Mouse (Mus musculus) forebrain, postnatal 0 days (tissue): ENCODE data around the gene Tshz2. TPM values are rescaled to one million over a fixed set of nuclear protein-coding genes. Genes with fewer than 3 reads are reported as not detected.
"Not testable (repeated sequence)": the region's sequence is repeated elsewhere in the genome, so short reads cannot be mapped to it uniquely, and the experiment has no call there.

Experiments used
- ATAC-seq: fragments of 200-750 bp; cut with Nextera tagmentation; 2 replicates; pipeline ENCODE4 v1.8.0; 2017; ENCODE audit warnings: mild to moderate bottlenecking, moderate library complexity
- DNase-seq: peaks from one replicate; pipeline ENCODE4 v3.0.0-alpha.2; 2015
- H3K27ac ChIP-seq: fragments of 300-500 bp; sonication (generic); 2 replicates; pipeline ENCODE4 v1.5.1; 2014; ENCODE audit warnings: low read depth, mild to moderate bottlenecking, antibody characterized with exemption, low read length, moderate library complexity, mixed read lengths
- H3K27me3 ChIP-seq: fragments of 300-500 bp; sonication (generic); 2 replicates; pipeline ENCODE4 v1.6.1; 2014; ENCODE audit warnings: mild to moderate bottlenecking, low read length, mixed read lengths; ENCODE audit not compliant: insufficient read depth
- H3K36me3 ChIP-seq: fragments of 300-500 bp; sonication (generic); 2 replicates; pipeline ENCODE4 v1.6.1; 2014; ENCODE audit warnings: mild to moderate bottlenecking, moderate library complexity; ENCODE audit not compliant: insufficient read depth
- H3K4me1 ChIP-seq: fragments of 300-500 bp; sonication (generic); 2 replicates; pipeline ENCODE4 v1.6.1; 2014; ENCODE audit warnings: antibody characterized with exemption; ENCODE audit not compliant: insufficient read depth
- H3K4me2 ChIP-seq: fragments of 300-500 bp; sonication (generic); 2 replicates; pipeline ENCODE4 v1.6.1; 2014; ENCODE audit warnings: low read depth, mild to moderate bottlenecking, moderate library complexity
- H3K4me3 ChIP-seq: fragments of 300-500 bp; sonication (generic); 2 replicates; pipeline ENCODE4 v1.5.1; 2014; ENCODE audit warnings: low read depth, low read length, mixed read lengths
- H3K9ac ChIP-seq: fragments of 300-500 bp; sonication (generic); 2 replicates; pipeline ENCODE4 v1.6.1; 2014; ENCODE audit warnings: mild to moderate bottlenecking
- H3K9me3 ChIP-seq: fragments of 300-500 bp; sonication (generic); 2 replicates; pipeline ENCODE4 v1.6.1; 2016; ENCODE audit warnings: low read length
- CTCF ChIP-seq: sonication (generic); IDR thresholded peaks from 2 replicates; pipeline ENCODE4 v1.5.1; 2016; ENCODE audit warnings: antibody characterized with exemption, control low read depth, low read depth
- WGBS: fragments of 180-500 bp; shearing (Covaris S2); extraction: QIAGEN DNeasy Blood & Tissue Kit; methylation state at CpG from one replicate; pipeline ENCODE4 v1.1.7; 2014; 5-methylcytosine and 5-hydroxymethylcytosine counted together
- polyA plus RNA-seq: library from polyadenylated mRNA; unstranded; fragments of >200 nt; fragmentation: Nextera tagmentation; extraction: Ambion mirVana; gene quantifications from 2 replicates; pipeline ENCODE4 v1.2.1, GENCODE M21; 2015
- total RNA-seq: library from RNA; depleted of rRNA; stranded (reverse); fragments of >200 nt; gene quantifications from 2 replicates; pipeline ENCODE4 v1.2.3, GENCODE M21; 2014

The Tshz2 gene
- total and polyA plus RNA-seq, 2 experiments from 2014 or later, result 19.7 to 29.2 TPM

GRCm38 (mm10) chr2:169838521-169838920 is 205.7 kb downstream of the Tshz2 start:
- 93% methylated on average over 13 of the region's 13 CpGs for WGBS
- Histone ChIP-seq H3K9me3 (no peaks in the 10 kb centered on the region), H3K27ac (no peak overlapping the region), H3K4me2 (no peak overlapping the region), H3K36me3 (no peaks in the 10 kb centered on the region), H3K9ac (no peak overlapping the region), H3K4me1 (no peaks in the 10 kb centered on the region), H3K27me3 (no peaks in the 10 kb centered on the region), H3K4me3 (no peak overlapping the region)
- DNase-seq (no peak), ATAC-seq (no peak)
- TF ChIP-seq CTCF, result no peak

- no peak for DNase-seq
- no peak overlapping the region for H3K9ac ChIP-seq
- H3K4me3 ChIP-seq, result no peak overlapping the region
- WGBS, result 68% methylated on average over 10 of the region's 10 CpGs
- no peaks in the 10 kb centered on the region for H3K9me3 ChIP-seq
- no peak overlapping the region for H3K27ac ChIP-seq
- H3K4me1 ChIP-seq, result no peaks in the 10 kb centered on the region
- H3K4me2 ChIP-seq, result no peak overlapping the region
- no peaks in the 10 kb centered on the region for H3K27me3 ChIP-seq
- ATAC-seq, result no peak
- no peaks in the 10 kb centered on the region for H3K36me3 ChIP-seq
- no peak for TF ChIP-seq CTCF
Observed at GRCm38 (mm10) chr2:169841442-169841841, 208.6 kb downstream of the Tshz2 start.

DNA sequence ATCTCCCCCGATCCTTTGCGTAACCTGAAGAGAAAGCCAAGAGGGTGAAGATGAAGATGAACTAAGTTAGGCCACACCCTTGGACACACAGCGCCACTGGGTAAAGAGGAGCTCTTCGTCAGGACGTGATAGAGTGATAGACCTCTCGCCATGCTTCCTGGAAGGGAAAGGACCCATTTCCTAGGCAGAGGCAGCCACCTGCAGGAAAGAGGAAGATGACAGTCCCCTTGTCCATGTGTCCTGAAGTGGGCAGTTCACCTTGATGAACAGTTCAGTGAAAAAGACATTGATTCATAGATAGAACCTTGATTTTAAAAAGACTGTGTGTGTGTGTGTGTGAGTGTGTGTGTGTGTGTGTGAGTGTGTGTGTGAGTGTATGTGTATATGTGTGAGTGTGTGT is 209.7 kb downstream of the Tshz2 start:
- H3K4me3 ChIP-seq, result no peak overlapping the region
- H3K9ac ChIP-seq, result no peak overlapping the region
- ATAC-seq (no peak), DNase-seq (no peak)
- TF ChIP-seq CTCF, result peak; percentile 44
- H3K4me2 ChIP-seq, result no peak overlapping the region
- no peaks in the 10 kb centered on the region for H3K9me3 ChIP-seq
- WGBS, result 80% methylated on average over 6 of the region's 6 CpGs
- no peaks in the 10 kb centered on the region for H3K36me3 ChIP-seq
- no peaks in the 10 kb centered on the region for H3K4me1 ChIP-seq
- no peaks in the 10 kb centered on the region for H3K27me3 ChIP-seq
- no peak overlapping the region for H3K27ac ChIP-seq

GRCm38 (mm10) chr2:169843553-169843952 is 210.7 kb downstream of the Tshz2 start:
- Histone ChIP-seq H3K27me3 (no peaks in the 10 kb centered on the region), H3K9me3 (no peaks in the 10 kb centered on the region), H3K4me1 (no peaks in the 10 kb centered on the region), H3K9ac (no peak overlapping the region), H3K4me3 (no peak overlapping the region), H3K27ac (no peak overlapping the region), H3K4me2 (no peak overlapping the region), H3K36me3 (no peaks in the 10 kb centered on the region)
- 47% methylated on average over 6 of the region's 6 CpGs for WGBS
- no peak for TF ChIP-seq CTCF
- no peak for ATAC-seq
- DNase-seq, result no peak

- H3K9me3 ChIP-seq, result no peaks in the 10 kb centered on the region
- H3K36me3 ChIP-seq, result no peaks in the 10 kb centered on the region
- H3K4me2 ChIP-seq, result no peak overlapping the region
- DNase-seq (peak; percentile 52), ATAC-seq (peak; percentile 47; the same call in 1 of the 2 replicates)
- H3K27me3 ChIP-seq, result no peaks in the 10 kb centered on the region
- H3K9ac ChIP-seq, result no peak overlapping the region
- TF ChIP-seq CTCF, result peak; percentile 75
- H3K4me1 ChIP-seq, result no peaks in the 10 kb centered on the region
- WGBS, result 40% methylated on average over 7 of the region's 7 CpGs
- no peak overlapping the region for H3K27ac ChIP-seq
- no peak overlapping the region for H3K4me3 ChIP-seq
Observed at GRCm38 (mm10) chr2:169849077-169849476, 216.3 kb downstream of the Tshz2 start.

DNA sequence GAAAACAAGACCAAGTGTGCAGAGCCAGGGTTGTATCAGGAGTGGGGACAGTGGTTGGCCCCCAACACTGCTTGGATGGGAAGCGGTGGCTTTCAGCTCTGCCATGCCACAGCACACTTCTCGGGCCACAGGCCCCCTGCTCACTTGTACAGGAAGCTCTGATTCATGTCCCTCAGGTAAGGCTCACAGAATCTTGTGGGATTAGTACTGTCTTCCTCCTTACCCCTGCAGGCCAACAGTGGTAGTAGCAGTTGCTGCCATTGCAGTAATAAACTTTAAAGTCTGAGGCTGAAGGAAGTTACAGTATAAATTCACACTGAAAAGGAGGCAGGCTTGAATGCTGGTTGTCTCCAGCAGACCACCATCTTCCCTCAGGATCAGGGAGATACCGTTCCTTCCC is 216.7 kb downstream of the Tshz2 start:
- 78% methylated on average over 3 of the region's 3 CpGs for WGBS
- no peak overlapping the region for H3K4me3 ChIP-seq
- H3K9ac ChIP-seq, result no peak overlapping the region
- no peak overlapping the region for H3K4me2 ChIP-seq
- H3K9me3 ChIP-seq, result no peaks in the 10 kb centered on the region
- H3K36me3 ChIP-seq, result no peaks in the 10 kb centered on the region
- TF ChIP-seq CTCF, result peak; percentile 27; the same call in 1 of the 2 replicates
- DNase-seq, result no peak
- H3K27ac ChIP-seq, result no peak overlapping the region
- no peaks in the 10 kb centered on the region for H3K4me1 ChIP-seq
- ATAC-seq, result no peak
- H3K27me3 ChIP-seq, result no peaks in the 10 kb centered on the region

DNA sequence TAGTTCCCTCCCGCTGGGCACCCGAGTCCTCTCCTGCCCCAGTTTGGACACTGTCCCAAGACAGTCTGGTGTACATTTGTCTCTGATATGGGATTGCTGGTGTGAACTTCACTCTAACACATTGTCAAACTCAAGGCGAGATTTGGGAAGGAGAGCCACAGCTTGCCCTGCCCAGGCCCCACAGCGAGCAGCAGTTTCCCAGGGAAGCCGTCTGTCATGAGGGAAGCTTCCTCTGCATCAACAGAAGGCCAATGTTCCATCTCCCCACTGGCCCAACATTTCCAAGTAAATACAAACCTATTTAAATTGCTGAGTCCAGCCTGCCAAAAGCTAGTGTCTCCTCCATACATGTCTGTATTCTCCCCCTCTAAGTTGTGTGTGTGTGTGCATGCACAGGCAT is 218.8 kb downstream of the Tshz2 start:
- H3K27ac ChIP-seq, result no peak overlapping the region
- H3K9me3 ChIP-seq, result no peaks in the 10 kb centered on the region
- TF ChIP-seq CTCF, result no peak
- H3K27me3 ChIP-seq, result no peaks in the 10 kb centered on the region
- ATAC-seq (peak; percentile 69), DNase-seq (peak; percentile 25)
- no peak overlapping the region for H3K4me2 ChIP-seq
- no peak overlapping the region for H3K9ac ChIP-seq
- H3K4me3 ChIP-seq, result no peak overlapping the region
- no peaks in the 10 kb centered on the region for H3K4me1 ChIP-seq
- no peaks in the 10 kb centered on the region for H3K36me3 ChIP-seq
- WGBS, result 67% methylated on average over 5 of the region's 5 CpGs

DNA sequence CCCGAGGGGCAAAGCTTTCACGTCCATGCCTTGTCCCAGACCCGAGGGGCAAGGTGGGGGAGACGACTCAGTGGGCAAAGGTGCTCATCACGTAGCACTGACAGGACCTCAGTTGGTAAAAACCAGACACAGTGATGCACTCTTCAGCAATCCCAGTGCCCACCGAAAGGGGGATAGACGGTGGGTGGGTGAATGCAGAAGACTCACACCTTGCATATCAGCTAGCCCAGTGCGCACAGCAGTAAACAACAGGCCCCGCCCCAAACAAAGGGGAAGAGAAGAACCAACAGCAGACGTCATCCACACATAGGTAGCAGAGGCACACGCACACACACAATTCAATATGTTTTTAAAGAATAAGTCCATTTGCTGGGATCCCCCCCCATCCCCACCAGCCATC is 221.7 kb downstream of the Tshz2 start:
- Histone ChIP-seq H3K27me3 (no peaks in the 10 kb centered on the region), H3K9me3 (no peaks in the 10 kb centered on the region), H3K4me2 (no peak overlapping the region), H3K4me1 (no peaks in the 10 kb centered on the region), H3K36me3 (no peaks in the 10 kb centered on the region), H3K9ac (no peak overlapping the region), H3K4me3 (no peak overlapping the region), H3K27ac (no peak overlapping the region)
- no peak for ATAC-seq
- DNase-seq, result no peak
- no peak for TF ChIP-seq CTCF
- 83% methylated on average over 11 of the region's 11 CpGs for WGBS

GRCm38 (mm10) chr2:169857041-169857440 is 224.2 kb downstream of the Tshz2 start:
- not testable (repeated sequence) for ATAC-seq, H3K4me2 ChIP-seq, H3K9me3 ChIP-seq, H3K36me3 ChIP-seq, DNase-seq, H3K9ac ChIP-seq, H3K4me3 ChIP-seq, H3K27ac ChIP-seq, H3K27me3 ChIP-seq, H3K4me1 ChIP-seq
